20 mouse cellular contexts compared by ENCODE assay signal in the genomic region with DNA sequence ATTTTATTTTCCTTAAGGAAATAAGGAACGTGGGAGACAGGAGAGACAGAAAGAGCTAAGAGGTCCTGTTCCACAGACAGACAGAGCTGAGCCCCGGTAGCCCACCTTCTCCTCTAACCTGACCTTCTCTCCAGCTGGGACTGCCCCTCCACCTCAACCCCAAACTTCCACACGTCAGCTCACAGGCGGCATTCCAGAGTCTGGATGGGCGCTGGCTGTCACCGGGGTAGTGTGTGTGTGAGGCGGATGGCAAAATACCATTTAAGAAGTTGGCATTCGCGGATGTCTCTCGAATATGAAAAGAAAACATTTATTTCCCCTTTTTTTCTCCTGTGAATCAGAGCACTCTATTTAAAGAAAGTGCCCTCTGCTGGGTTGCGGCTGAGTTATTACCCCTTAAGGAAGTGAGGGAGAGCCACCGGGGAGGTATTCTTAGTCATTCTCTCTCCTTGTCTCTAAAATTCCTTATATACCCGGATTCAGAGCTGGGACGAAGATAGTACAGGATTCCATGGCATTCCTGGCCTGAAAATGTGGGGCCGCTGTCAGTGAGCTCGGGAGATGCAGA.
DNase-seq lines count a peak whose midpoint lies in the region; ATAC-seq and TF ChIP-seq lines count a peak whose summit lies in the region.
"Had no signal": no experiment of that assay in that cellular context is flagged by ENCODE, and none has a peak within 500 bp of the region (broad histone marks: within the 10 kb centered on the region; RNA-seq: fewer than 3 reads in every experiment).

No protein-coding gene starts in this region.

- H3K27me3 ChIP-seq in heart, embryonic 12.5 days (replicated peaks) = peaks cover 12% of the 10 kb centered on the region; the same call in 1 of the 2 replicates
- H3K27me3 ChIP-seq in lung, postnatal 0 days (replicated peaks; ENCODE audit: insufficient read depth, low read length) = no peaks in the 10 kb centered on the region
- H3K27me3 ChIP-seq: forebrain, embryonic 15.5 days; limb, embryonic 15.5 days; liver, embryonic 15.5 days had no signal

- H3K36me3 ChIP-seq in heart, embryonic 12.5 days = no peaks in the 10 kb centered on the region
- no peaks in the 10 kb centered on the region for H3K36me3 ChIP-seq in lung, postnatal 0 days (ENCODE audit: insufficient read depth, low read length)
- H3K36me3 ChIP-seq: forebrain, embryonic 15.5 days; limb, embryonic 15.5 days; liver, embryonic 15.5 days; midbrain, embryonic 15.5 days; neural tube, embryonic 15.5 days had no signal

- no peak for ATAC-seq in heart, embryonic 12.5 days (ENCODE audit: insufficient number of reproducible peaks, low FRiP score)
- no peak for ATAC-seq in lung, postnatal 0 days
- ATAC-seq in megakaryocyte progenitor cell, adult 5-6 weeks (replicated peaks; ENCODE audit: poor library complexity) = peak; percentile 54
- ATAC-seq in monocyte, adult 5-6 weeks (replicated peaks; ENCODE audit: insufficient number of reproducible peaks, low FRiP score, low TSS enrichment, poor library complexity, severe bottlenecking) = no peak
- ATAC-seq: forebrain, embryonic 15.5 days; hindbrain, embryonic 16.5 days; intestine, postnatal 0 days; midbrain, embryonic 15.5 days had no signal

- H3K9me3 ChIP-seq in heart, embryonic 12.5 days (replicated peaks) = no peaks in the 10 kb centered on the region
- no peaks in the 10 kb centered on the region for H3K9me3 ChIP-seq in lung, postnatal 0 days (ENCODE audit: low read length)
- H3K9me3 ChIP-seq: forebrain, embryonic 15.5 days; limb, embryonic 15.5 days; liver, embryonic 15.5 days; midbrain, embryonic 15.5 days; neural tube, embryonic 15.5 days had no signal

- DNase-seq in heart, postnatal 14 days = no peak
- no peak for DNase-seq in lung, postnatal 0 days (ENCODE audit: low spot score)
- no peak for DNase-seq in lung, postnatal 14 days
- DNase-seq in fibroblast of lung, adult 2 months (ENCODE audit: low read depth) = peak; percentile 27
- no peak for DNase-seq in retina, postnatal 1 day
- DNase-seq: cerebellum, adult 8-10 months; kidney, postnatal 10 days; lung, postnatal 10 days; right cerebral cortex, postnatal 4 days had no signal

- H3K9ac ChIP-seq in heart, embryonic 12.5 days = peak overlapping the region; percentile 26; the same call in 1 of the 2 replicates
- H3K9ac ChIP-seq in lung, postnatal 0 days (replicated peaks; ENCODE audit: low read depth) = no peak overlapping the region
- H3K9ac ChIP-seq: forebrain, embryonic 15.5 days; limb, embryonic 15.5 days; liver, embryonic 15.5 days; midbrain, embryonic 15.5 days; neural tube, embryonic 15.5 days had no signal

- WGBS in heart, embryonic 12.5 days = 40% methylated on average over 16 of the region's 16 CpGs
- 59% methylated on average over 16 of the region's 16 CpGs for WGBS in lung, postnatal 0 days

- TF ChIP-seq CTCF in lung, postnatal 0 days (IDR thresholded peaks at IDR 0.05) = 0 out of 2 replicates have a peak, but pooled peaks have one; percentile 1

- peak overlapping the region; percentile 63 for H3K27ac ChIP-seq in heart, embryonic 12.5 days (ENCODE audit: poor library complexity, severe bottlenecking)
- no peak overlapping the region for H3K27ac ChIP-seq in lung, postnatal 0 days (ENCODE audit: low read length)
- H3K27ac ChIP-seq: forebrain, embryonic 15.5 days; limb, embryonic 15.5 days; liver, embryonic 15.5 days; midbrain, embryonic 15.5 days; neural tube, embryonic 15.5 days had no signal

- no peak for TF ChIP-seq EP300 in lung, postnatal 0 days (IDR thresholded peaks at IDR 0.05)

- peaks cover 75% of the 10 kb centered on the region for H3K4me1 ChIP-seq in heart, embryonic 12.5 days (replicated peaks)
- peaks cover 7% of the 10 kb centered on the region; the same call in 1 of the 2 replicates for H3K4me1 ChIP-seq in lung, postnatal 0 days (ENCODE audit: insufficient read depth, low read depth, low read length)
- H3K4me1 ChIP-seq: liver, embryonic 15.5 days had no signal

- no peak overlapping the region for H3K4me3 ChIP-seq in heart, embryonic 12.5 days
- H3K4me3 ChIP-seq in lung, postnatal 0 days (ENCODE audit: low read depth, low read length) = no peak overlapping the region
- H3K4me3 ChIP-seq: erythroblast, embryonic 14.5 days; forebrain, embryonic 15.5 days; limb, embryonic 15.5 days; liver, embryonic 15.5 days; midbrain, embryonic 15.5 days; neural tube, embryonic 15.5 days had no signal

- peak overlapping the region; percentile 10; the same call in 1 of the 2 replicates for H3K4me2 ChIP-seq in heart, embryonic 12.5 days
- H3K4me2 ChIP-seq in lung, postnatal 0 days (replicated peaks; ENCODE audit: low read depth, low read length) = no peak overlapping the region
- H3K4me2 ChIP-seq: forebrain, embryonic 15.5 days; limb, embryonic 15.5 days; liver, embryonic 15.5 days; midbrain, embryonic 15.5 days; neural tube, embryonic 15.5 days had no signal

- intact Hi-C loops in heart, postnatal 14 days (cut with DNase I) = no loop called here
